In genomic region chr10:53429539-53430344, GRCm38 (mm10) we compare ENCODE assay signal across 9 mouse cellular contexts. TPM values are rescaled to one million over a fixed set of nuclear protein-coding genes. Genes with fewer than 3 reads are reported as not detected.
DNase-seq lines count a peak whose midpoint lies in the region; ATAC-seq lines count a peak whose summit lies in the region.
"Had no signal": no experiment of that assay in that cellular context is flagged by ENCODE, and none has a peak within 500 bp of the region (broad histone marks: within the 10 kb centered on the region; RNA-seq: fewer than 3 reads in every experiment).

No protein-coding gene starts in this region.

- H3K9me3 ChIP-seq in hindbrain, embryonic 11.5 days (ENCODE audit: control insufficient read depth, low read length), result no peaks in the 10 kb centered on the region
- H3K9me3 ChIP-seq in hindbrain, embryonic 12.5 days (replicated peaks), result no peaks in the 10 kb centered on the region
- no peaks in the 10 kb centered on the region for H3K9me3 ChIP-seq in forebrain, embryonic 14.5 days (replicated peaks; ENCODE audit: control insufficient read depth, low read length)
- H3K9me3 ChIP-seq in kidney, embryonic 15.5 days (replicated peaks), result no peaks in the 10 kb centered on the region

- peak; percentile 12 for DNase-seq in hindbrain, embryonic 11.5 days (ENCODE audit: low spot score)
- DNase-seq in brain, embryonic 18.5 days (ENCODE audit: low read depth, low spot score), result peak; percentile 39
- peak; percentile 92 for DNase-seq in forebrain, embryonic 14.5 days (ENCODE audit: low spot score)
- DNase-seq in mesoderm, embryonic 11.5 days (ENCODE audit: low read depth, low spot score), result peak; percentile 15
- no peak for DNase-seq in thymus, postnatal 10 days (ENCODE audit: low spot score in 2 of 2)

- H3K27me3 ChIP-seq in hindbrain, embryonic 11.5 days (ENCODE audit: control insufficient read depth, insufficient read depth, low read length), result no peaks in the 10 kb centered on the region
- H3K27me3 ChIP-seq in hindbrain, embryonic 12.5 days, result no peaks in the 10 kb centered on the region
- H3K27me3 ChIP-seq in forebrain, embryonic 14.5 days (replicated peaks; ENCODE audit: control insufficient read depth, insufficient read depth, low read length), result no peaks in the 10 kb centered on the region
- H3K27me3 ChIP-seq in kidney, embryonic 15.5 days, result no peaks in the 10 kb centered on the region
- H3K27me3 ChIP-seq: CH12.LX had no signal

- H3K4me3 ChIP-seq in hindbrain, embryonic 11.5 days (ENCODE audit: low read depth, low read length), result no peak overlapping the region
- H3K4me3 ChIP-seq in hindbrain, embryonic 12.5 days, result no peak overlapping the region
- H3K4me3 ChIP-seq in forebrain, embryonic 14.5 days (ENCODE audit: low read depth, low read length), result no peak overlapping the region
- H3K4me3 ChIP-seq in kidney, embryonic 15.5 days (replicated peaks), result no peak overlapping the region

- no peak overlapping the region for H3K27ac ChIP-seq in hindbrain, embryonic 11.5 days (ENCODE audit: low read depth, low read length)
- H3K27ac ChIP-seq in hindbrain, embryonic 12.5 days, result no peak overlapping the region; the same call in 1 of the 2 replicates
- H3K27ac ChIP-seq in forebrain, embryonic 14.5 days (ENCODE audit: low read depth, low read length), result peak overlapping the region; percentile 70
- no peak overlapping the region for H3K27ac ChIP-seq in kidney, embryonic 15.5 days

- no peak overlapping the region for H3K4me2 ChIP-seq in hindbrain, embryonic 11.5 days (replicated peaks; ENCODE audit: low read depth, low read length)
- no peak overlapping the region for H3K4me2 ChIP-seq in hindbrain, embryonic 12.5 days (replicated peaks)
- no peak overlapping the region for H3K4me2 ChIP-seq in forebrain, embryonic 14.5 days (ENCODE audit: low read length)
- H3K4me2 ChIP-seq in kidney, embryonic 15.5 days, result no peak overlapping the region

- ATAC-seq in hindbrain, embryonic 11.5 days (ENCODE audit: low FRiP score), result no peak
- no peak; the same call in 1 of the 2 replicates for ATAC-seq in hindbrain, embryonic 12.5 days (ENCODE audit: low FRiP score)
- peak; percentile 92 for ATAC-seq in forebrain, embryonic 14.5 days
- ATAC-seq in erythroblast, adult 5-6 weeks (replicated peaks; ENCODE audit: low FRiP score, poor library complexity, severe bottlenecking), result no peak
- no peak for ATAC-seq in kidney, embryonic 15.5 days (replicated peaks; ENCODE audit: low FRiP score)

- no peak overlapping the region for H3K9ac ChIP-seq in hindbrain, embryonic 11.5 days (ENCODE audit: low read depth, low read length)
- no peak overlapping the region for H3K9ac ChIP-seq in hindbrain, embryonic 12.5 days
- no peak overlapping the region for H3K9ac ChIP-seq in forebrain, embryonic 14.5 days (ENCODE audit: low read length)
- no peak overlapping the region for H3K9ac ChIP-seq in kidney, embryonic 15.5 days

- 59% methylated on average over 7 of the region's 7 CpGs for WGBS in hindbrain, embryonic 11.5 days
- 47% methylated on average over 7 of the region's 7 CpGs for WGBS in hindbrain, embryonic 12.5 days
- WGBS in forebrain, embryonic 14.5 days, result 15% methylated on average over 7 of the region's 7 CpGs
- 49% methylated on average over 7 of the region's 7 CpGs for WGBS in kidney, embryonic 15.5 days

- no peaks in the 10 kb centered on the region for H3K36me3 ChIP-seq in hindbrain, embryonic 11.5 days (ENCODE audit: control insufficient read depth, insufficient read depth, low read length)
- H3K36me3 ChIP-seq in hindbrain, embryonic 12.5 days, result no peaks in the 10 kb centered on the region
- H3K36me3 ChIP-seq in forebrain, embryonic 14.5 days (ENCODE audit: control insufficient read depth, insufficient read depth, low read length), result no peaks in the 10 kb centered on the region
- H3K36me3 ChIP-seq in kidney, embryonic 15.5 days, result no peaks in the 10 kb centered on the region

- H3K4me1 ChIP-seq in hindbrain, embryonic 11.5 days (replicated peaks; ENCODE audit: control insufficient read depth, insufficient read depth, low read length), result no peaks in the 10 kb centered on the region
- peaks cover 7% of the 10 kb centered on the region for H3K4me1 ChIP-seq in hindbrain, embryonic 12.5 days
- H3K4me1 ChIP-seq in forebrain, embryonic 14.5 days (ENCODE audit: control insufficient read depth, insufficient read depth, low read length), result peaks cover 15% of the 10 kb centered on the region
- H3K4me1 ChIP-seq in kidney, embryonic 15.5 days, result peaks cover 13% of the 10 kb centered on the region

RNA-seq across cellular contexts. Expression of gene Cep85l, which starts 50.0 kb away (rescaled TPM):
- polyA plus RNA-seq in hindbrain, embryonic 11.5 days (2014; fragmentation: Nextera tagmentation; extraction: Ambion mirVana), result 5.8 and 13.0 TPM in 2 replicates
- polyA plus RNA-seq in hindbrain, embryonic 12.5 days (2016; fragmentation: Nextera tagmentation; extraction: Ambion mirVana), result 9.4 and 10.9 TPM in 2 replicates
- 10.3 and 12.2 TPM in 2 replicates for polyA plus RNA-seq in forebrain, embryonic 14.5 days (2014; fragmentation: Nextera tagmentation; extraction: Ambion mirVana)
- 5.2 and 10.2 TPM in 2 replicates for total RNA-seq in erythroblast, adult 5-6 weeks (2015; ENCODE audit: low replicate concordance)
- 8.9 and 9.2 TPM in 2 replicates for total RNA-seq in erythroblast, adult 5-6 weeks (2017; ENCODE audit: low replicate concordance)
- 3.4 and 3.9 TPM in 2 replicates for polyA plus RNA-seq in kidney, embryonic 15.5 days (2015; fragmentation: Nextera tagmentation; extraction: Ambion mirVana)

Comparison
In these comparisons a context has a peak if more than half of its experiments do, and no peak if none do; other contexts are left out.
1. DNase-seq: peak in hindbrain, embryonic 11.5 days (single experiment), brain, embryonic 18.5 days (single experiment), forebrain, embryonic 14.5 days (single experiment) and mesoderm, embryonic 11.5 days (single experiment); none in thymus, postnatal 10 days (0 of 2).